Mouse (Mus musculus) mature B cell (primary cell): ENCODE results near the gene Trim80.

Experiments
- in situ Hi-C: fragments of 300-500 bp; cut with MboI; formaldehyde crosslinking; loops from 2 replicates; pipeline ENCODE4 v1.14.3; 2019

The Trim80 gene

DNA sequence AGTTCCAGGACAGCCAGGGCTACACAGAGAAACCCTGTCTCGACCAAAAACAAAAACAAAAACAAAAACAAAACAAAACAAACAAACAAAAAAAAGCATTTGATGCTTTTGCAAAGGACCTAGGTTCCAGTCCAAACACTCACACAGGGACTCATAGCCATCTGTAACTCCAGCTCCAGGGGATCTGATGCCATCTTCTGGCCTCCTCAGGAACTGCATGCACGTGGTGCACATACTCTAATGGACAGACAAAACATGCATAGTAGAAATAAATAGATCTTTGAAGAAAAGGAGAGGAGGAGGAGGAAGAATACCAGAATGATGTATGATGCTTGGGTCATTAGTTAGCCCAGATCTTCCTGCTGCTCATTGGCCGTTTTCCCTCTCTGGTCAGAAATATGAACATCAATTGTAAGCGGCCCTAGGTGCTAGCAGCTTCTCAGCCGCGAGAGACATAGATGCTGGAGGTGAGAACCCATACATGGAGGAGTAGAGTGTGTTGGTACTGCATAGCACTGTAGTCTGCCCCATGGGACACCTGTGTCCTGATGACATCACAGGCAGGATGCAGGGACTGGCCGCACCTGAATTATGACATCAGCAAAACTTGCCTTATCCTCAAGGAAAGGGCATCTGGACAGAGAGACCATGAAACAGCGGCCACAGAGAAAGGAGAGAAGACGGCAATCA, at the start of gene Trim80:
Gene Trim80, plus strand, starts transcription at position 640 of the 690 bp plus-strand sequence.
- in situ Hi-C loops = no loop called here

DNA sequence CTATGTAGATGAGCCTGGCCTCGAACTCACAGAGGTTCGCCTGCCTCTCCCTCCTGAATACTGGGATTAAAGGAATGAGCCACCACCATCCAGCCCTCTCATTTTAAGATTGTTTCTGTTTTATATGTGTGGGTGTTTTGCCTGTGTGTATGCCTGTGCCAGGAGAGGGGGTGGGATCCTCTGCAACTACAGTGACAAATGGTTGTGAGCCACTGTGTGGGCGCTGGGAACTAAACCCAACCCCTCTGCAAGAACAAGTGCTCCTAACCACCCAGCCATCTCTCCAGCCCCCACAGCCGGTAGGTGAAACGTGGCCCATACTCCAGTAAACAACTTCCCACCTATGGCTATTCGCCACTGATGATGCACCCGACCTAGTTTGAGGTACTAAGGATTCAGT, 49.0 kb upstream of the Trim80 start:
- in situ Hi-C loops = no loop called here

DNA sequence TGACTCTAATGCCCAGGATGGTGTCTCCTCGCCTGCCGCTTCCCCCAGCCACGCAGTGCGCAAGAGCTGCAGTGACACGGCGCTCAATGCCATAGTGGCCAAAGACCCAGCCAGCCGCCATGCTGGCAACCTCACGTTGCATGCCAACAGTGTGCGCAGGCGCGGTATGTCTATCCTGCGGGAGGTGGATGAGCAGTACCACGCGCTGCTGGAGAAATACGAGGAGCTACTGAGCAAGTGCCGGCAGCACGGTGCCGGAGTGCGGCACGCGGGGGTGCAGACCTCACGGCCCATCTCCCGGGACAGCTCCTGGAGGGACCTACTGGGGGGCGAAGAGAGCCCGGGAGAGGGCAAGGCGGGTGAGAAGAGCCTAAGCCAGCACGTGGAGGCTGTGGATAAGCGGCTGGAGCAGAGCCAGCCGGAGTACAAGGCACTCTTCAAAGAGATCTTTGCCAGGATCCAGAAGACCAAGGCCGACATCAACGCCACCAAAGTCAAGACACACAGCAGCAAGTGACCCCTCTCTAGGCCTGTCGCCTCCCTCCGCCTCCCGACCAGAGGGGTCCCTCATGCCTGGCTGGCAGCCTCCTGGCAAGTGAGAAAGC, 46.5 kb upstream of the Trim80 start:
- in situ Hi-C loops = no loop called here

DNA sequence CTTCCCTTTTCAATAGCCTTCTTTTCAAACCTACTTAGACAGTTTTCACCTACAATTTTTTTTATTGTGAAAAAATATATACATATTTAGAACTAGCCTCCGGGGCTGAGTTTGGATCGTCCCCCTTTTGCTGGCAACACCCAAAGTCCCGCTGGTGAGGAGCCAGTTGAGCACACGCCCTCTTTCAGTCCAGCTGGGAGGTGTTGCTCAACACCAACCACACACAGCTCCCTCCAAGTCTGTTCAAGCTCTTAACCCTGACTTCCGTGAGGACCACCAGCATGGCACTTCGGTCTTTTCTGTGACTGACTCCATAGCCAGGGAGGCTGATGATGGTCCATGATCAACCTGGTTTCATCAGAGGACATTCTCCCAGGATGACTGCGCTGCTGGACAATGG, 42.3 kb upstream of the Trim80 start:
- in situ Hi-C loops = no loop called here

DNA sequence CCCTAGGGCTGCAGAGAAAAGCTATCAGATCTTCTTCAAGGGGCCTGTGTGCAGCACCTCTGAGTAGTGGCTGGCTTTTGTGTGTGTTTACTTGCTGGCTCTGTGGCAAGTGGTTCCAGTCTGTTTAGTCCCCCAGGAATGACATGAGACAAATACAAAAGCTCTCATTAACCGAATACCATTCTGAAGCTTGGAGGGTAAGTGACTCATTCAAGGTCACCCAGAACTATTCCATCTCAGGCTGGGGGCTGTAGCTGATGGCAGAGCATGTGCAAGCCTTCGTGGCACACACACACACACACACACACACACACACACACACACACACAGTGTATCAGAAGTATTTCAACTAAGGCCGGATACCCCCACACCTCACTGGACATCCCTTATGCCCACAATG, 40.2 kb upstream of the Trim80 start:
- in situ Hi-C loops = no loop called here

DNA sequence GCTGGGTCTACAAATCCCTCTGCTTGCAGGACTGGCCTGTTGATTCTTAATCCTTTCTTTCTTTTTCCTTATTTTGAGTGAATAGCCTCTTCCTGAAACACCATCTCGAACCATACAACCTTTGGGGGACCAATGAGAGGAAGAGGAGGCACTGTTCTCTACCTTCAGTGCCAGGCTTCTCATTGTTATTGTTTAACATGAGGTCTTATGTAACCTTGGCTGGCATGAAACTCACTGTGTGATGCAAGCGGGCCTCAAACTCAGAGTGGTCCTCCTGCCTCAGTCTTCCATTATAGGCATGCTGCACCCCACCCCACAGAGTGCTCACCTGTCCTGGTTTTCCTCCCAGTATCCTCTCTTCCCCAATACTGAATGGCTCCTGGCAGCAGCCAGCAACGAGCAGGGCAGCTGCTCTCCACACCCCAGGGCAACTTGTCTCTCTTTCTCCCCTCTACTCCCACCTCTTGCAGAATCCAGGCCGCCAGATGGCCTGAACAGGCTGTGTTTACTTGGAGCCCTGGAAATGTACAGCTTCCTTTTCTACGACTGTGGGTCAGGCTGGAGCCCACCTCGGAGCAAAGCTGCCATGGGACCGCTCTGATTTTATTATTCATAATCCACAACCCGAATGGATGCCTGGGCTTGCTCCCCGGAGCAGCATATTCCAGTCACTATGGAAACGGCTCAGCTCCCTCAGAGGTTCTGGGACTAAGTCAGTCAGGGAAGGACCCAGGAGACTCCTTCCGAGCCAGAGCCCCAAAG, 39.5 kb upstream of the Trim80 start:
- in situ Hi-C loops = no loop called here

DNA sequence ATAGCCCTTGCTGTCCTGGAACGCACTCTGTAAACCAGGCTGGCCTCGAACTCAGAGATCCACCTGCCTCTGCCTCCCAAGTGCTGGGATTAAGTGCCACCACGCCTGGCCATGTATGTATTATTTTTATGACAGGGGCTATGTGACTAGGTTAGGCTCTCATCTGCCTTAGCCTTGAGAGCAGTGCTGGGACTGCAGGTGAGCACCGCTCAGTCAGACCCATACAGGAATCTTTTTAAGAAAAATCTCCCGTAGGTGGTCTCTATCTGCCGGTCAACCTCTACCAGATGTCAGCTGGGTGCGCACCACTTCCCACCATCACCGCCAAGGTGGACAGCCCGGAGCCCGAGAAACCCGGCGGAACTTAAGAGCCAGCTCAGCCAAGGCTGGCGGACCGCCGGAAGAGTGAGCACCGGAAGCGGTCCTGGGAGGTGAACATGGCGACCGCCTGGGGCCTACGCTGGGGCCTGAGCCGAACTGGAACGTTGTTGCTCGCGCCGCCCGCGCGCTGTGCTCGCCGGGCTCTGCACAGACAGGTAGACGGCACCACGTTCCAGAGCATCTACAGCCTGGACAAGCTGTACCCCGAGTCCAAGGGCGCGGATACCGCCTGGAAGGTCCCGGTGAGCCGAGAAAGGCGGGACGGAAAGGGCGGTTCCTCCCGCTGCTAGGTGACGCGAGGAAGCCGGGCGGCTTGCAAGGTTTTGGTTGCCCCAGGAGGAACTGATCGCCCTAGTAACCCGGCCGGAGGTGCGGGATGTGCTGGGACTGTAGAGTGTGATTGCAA, 36.8 kb upstream of the Trim80 start, which contains the start of gene Mrpl58:
Gene Mrpl58, plus strand, starts transcription at position 415 of the 787 bp plus-strand sequence.
- in situ Hi-C loops = no loop called here

DNA sequence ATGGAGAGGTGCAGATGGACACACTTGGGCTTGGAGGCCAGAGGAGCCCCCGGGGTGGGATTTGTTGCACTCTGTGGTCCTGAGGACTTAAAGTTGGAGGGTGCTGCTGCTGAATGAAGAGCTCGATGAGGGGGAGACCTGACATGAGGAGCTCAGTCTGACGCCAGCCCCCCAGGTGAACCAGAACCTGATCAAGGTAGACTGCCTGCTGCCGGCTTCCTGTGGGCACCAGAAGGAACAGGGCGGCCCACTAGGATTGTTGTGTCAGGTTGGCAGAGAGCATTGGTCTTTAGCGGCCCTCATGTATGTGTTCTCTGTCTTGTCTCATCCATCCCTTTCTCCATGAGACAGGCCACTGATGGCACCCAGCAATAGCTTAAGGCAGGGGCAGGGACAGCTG, 34.6 kb upstream of the Trim80 start:
- in situ Hi-C loops = no loop called here

DNA sequence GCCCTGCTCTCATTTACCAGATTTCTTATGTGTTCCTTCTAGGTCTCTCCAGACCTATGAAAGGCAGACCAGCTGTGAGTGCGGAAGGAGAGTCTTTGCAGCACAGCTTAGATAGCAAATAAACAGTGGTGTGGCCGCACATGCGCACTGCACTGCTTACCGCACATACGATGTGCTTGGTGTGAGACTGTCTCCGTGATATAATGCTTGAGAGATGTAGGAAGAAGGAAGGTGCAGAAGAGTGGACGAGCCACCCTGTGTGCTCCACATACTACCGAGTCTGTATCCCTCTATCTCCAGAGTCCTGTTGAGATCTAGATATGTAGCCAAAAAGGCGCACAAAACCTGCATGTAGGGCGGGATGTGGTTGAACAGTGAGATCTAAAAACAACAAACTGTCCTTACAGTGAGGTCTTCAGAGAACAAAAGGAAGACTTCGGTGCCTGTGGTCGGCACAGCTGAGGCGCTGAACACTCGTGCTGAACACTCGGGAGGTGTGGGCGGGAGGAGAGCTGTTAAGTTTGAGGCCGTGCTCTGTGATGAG, 33.4 kb upstream of the Trim80 start:
- in situ Hi-C loops = no loop called here

DNA sequence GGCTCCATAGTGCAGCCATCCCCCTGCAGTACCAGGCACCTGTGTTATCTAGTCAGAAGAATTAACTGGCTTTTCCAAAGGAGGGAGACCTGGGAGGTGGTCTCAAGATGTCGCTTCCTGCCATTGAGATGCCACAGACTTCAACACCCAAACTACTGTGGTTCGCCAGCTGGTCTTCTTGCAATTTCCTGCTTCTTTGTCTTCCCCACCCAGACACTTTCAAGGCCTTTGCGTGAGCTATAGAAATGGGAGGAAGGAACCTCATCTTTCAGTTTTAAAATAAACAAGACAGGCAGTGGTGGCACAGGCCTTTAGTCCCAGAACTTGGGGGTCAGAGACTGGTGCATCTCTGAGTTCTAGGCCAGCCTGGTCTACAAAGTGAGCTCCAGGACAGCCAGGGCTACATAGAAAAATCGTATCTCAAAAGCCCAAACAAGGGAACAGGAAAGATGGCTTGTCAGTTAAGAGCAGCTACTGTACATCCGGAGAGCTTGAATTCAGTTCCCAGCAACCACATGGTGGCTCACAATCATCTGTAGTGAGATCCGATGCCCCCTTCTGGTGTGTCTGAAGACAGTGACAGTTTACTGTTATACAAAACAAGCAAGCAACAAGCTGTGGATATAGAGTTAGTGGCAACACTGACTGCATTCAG, 32.0 kb upstream of the Trim80 start:
- in situ Hi-C loops = no loop called here

DNA sequence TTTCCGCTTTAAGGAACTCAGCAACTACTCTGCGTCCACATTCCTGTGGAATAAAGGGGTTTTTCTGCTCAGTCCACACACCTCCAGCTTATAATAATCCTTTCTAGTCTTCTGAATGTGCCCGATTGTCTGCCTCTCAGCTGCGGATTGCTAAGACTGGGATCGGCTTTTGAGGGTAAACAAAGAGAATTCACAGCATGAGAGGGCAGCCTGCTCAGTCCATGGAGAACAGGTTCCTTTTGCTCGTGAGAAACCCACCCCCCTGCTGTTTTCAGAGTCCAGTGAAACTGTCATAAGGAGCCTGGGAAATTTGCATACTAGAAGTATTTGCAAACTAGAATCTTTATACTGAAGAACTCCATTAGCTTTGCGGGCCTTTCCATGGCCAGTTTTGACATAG, 30.8 kb upstream of the Trim80 start:
- in situ Hi-C loops = no loop called here

DNA sequence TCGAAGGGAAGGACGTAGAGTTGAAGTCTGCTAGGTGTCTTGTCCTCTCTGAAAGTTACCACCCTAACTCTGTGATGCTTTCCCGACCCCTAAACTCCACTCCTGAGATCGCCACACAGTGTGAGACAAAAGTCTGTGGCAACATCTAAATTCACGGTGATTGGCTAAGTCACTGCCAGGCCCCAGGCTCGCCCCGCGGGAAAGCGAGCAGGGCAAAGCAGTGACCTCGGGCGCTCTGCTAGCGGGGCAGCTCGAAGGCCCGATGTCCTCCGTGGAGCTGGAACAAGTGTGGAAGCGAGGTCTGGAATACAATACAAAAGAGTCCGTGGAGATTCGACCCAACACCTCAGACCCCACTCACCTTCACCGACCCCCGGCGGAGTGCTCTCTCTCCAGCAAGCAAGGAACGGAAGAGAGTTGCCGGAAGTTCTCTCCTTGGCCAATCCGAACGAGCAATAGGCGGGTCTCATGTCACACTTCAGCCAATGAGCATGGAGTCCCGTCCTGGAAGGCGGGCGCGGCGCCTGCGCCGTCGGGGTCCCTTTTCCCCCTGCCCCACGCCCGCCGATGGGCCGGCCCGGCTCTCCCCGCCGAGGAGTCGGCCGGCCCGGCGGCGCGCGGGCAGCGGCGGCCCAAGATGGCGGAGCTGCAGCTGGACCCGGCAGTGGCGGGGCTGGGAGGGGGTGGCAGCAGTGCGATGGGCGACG, 20.7 kb upstream of the Trim80 start, which contains the start of the genes Atp5h and Kctd2:
Gene Atp5h, minus strand, starts transcription at position 432 of the 707 bp plus-strand sequence.
Gene Kctd2, plus strand, starts transcription at position 598 of the 707 bp plus-strand sequence.
- in situ Hi-C loops = no loop called here

DNA sequence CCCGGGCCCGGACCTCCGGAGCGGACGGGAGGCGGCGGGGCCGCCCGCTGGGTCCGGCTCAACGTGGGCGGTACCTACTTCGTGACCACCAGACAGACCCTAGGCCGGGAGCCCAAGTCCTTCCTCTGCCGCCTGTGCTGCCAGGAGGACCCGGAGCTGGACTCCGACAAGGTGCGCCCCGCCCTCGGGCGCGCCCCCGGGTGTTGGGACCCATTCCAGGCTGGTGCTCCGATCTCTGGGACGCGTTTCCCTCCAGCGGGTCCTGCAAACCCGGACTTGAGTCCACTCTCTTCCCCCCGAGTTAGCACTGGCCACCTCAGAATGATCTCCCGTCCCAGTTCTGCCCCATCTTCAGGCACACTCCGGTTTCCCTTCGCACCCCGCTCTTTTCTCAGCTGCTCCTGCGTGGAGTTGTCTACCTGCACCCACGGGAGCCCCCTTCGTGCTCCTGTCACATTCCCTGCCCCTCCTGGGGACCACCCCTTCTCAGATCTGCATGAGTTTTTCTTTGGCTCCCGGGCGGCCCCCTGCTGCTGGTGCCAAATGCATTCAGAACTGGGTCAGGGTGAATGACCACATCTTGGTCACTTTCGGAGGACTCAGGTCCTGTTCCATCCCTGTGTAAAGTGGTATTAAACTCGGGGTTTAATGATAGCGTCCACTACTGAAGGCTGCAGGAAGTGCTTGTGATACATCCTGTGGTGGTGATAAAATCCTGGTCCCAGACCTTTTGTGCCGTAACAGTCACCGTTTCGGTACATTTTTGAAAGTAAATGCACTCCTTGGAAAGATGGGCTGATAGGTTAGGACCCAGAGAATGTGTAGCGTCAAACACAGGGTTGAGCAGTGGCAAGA, 19.8 kb upstream of the Trim80 start:
- in situ Hi-C loops = no loop called here

DNA sequence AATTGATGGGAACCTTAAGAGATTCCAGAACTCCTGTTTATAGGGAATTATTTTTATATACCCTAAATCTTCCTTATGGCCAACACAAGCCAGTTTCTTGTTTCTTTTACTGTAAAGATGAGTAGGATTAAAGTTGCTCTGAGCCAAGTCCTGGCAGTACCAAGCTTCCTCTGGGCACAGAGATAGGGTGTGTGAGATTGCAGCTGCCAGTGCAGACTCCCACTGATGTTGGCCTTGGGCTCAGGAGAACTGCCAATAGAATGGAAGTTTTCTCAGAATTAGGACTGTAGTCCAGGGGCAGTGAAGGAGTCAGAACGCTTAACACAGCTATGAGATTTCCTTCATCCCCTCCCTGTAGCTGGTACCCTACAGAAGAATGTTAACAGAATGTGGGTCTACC, 19.0 kb upstream of the Trim80 start:
- in situ Hi-C loops = no loop called here

DNA sequence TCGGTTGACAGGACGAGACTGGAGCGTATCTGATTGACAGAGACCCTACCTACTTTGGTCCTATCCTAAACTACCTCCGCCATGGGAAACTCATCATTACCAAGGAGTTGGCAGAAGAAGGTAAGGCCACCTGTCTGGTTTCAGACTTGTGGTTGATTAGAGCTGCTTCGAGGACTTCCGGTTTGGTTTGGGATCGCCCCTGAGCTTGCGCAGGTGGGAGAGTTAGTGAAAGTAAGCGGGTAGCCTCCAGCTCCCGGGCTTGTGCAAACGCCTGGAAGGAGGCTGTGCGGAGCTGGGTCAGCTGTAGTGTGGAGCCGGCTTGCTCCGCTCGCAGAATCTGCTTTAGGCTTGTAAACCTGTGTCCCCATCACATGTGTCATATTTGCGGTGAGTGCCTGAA, 18.4 kb upstream of the Trim80 start:
- in situ Hi-C loops = no loop called here

DNA sequence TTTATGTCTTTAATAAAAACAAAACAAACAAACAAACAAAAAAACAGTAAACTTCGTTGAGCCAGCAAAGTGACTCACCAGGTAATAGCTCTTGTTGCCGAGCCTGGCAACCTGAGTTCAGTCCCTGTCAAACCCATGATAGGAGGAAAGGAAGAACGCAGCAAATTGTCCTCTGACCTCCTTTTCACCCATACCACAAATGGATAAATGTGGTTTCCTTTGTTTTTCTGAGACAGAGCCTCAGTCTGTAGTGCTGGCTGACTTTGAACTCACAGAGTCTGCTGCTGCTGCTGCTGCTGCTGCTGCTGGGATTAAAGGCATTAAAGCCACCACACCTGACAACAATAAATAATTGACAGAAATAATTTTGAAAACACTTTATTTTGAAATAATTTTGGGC, 17.3 kb upstream of the Trim80 start:
- in situ Hi-C loops = no loop called here

DNA sequence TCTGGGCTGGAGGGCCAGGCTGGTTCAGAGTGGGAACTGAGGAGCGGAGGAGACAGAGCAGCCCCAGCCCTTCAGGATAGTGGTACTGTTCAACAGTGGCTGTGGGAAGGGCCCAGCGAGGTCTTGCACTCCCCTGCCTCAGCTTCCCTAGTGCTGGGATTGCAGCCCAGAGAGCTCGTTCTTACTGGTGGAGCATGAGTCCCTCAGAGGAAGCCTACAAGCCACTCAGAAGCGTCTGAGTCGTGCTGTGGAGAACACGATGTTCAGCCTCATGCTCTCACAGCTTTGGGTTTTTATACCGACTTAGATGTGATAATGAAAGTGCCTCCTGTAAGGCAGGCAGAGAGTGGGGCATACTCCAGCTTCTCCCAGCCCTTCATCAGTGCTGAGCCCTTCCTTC, 15.7 kb upstream of the Trim80 start:
- in situ Hi-C loops = no loop called here

DNA sequence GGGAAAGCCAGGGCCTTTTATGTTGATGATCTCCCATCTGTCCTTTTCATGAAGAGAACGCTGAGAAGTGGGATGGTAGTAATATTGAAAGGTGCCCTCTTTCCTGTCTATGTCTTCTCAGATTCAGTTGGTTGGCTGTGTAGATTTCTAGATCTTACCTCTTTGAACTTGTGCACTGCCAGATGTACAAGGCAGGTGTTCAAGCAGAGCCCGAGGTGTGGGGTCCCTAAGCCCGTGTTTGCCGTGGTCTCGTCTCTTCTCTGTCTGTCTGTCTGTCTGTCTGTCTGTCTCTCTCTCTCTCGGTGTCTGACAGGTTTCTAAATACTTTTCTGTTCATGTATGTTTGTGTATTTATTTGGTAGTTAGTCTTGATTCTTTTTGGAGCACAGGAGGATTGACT, 14.7 kb upstream of the Trim80 start:
- in situ Hi-C loops = no loop called here

DNA sequence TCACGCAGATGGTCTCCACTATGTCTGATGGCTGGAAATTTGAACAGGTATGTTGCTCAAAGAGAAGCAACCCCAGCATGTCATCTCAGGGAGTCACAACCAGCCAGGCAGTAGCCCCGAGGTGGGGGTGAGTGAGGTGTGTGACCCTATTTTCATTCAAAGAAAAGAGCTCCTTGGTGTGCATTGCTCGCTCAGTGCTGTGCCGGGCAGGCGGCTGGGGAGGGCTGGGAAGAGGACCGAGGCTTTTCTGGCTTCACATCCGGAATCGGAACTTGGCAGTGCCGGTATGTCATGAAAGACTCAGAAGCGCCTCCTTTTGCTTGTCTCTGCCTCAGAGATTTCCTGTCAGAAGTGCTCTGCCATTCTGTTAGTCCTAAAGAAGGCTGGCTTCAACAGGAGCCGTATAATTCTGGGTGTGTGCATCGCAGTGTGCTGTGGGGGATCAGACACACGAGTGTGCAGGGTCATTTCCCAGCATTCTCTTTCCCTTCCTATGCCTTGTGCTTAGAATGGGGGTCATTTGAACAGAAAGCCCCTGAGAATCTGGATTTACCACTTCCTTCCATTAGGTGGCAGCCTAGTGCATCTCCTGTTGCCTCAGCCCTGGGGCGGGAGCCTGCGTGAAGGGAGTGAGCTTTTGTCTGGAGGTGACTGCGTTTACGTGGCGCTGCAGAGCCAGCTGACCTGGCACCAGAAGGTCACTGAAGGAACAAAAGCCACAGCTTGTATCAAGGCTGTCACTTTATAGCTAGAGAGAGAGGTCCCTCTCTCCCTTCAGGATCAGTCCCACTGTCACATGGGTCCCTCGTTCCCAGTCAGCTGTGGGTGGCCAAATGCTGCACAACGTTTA, 12.6 kb upstream of the Trim80 start:
- in situ Hi-C loops = no loop called here
